Mouse (Mus musculus) MEL (cell line): ENCODE measurements around the gene Gm20388. TPM values are rescaled to one million over a fixed set of nuclear protein-coding genes. Genes with fewer than 3 reads are reported as not detected.

ENCODE experiments used
- DNase-seq: peaks from one replicate; pipeline ENCODE4 v3.0.0; 2011; ENCODE audit warnings: low read depth, low spot score
- H3K27ac ChIP-seq: 2 replicates; pipeline ENCODE4 v1.5.1; 2012; ENCODE audit warnings: low read depth, mild to moderate bottlenecking, control low read depth, low read length, moderate library complexity; ENCODE audit not compliant: control insufficient read depth
- H3K27me3 ChIP-seq, 2 experiments: fragments of 150-350 bp in 1 of 2; sonication (generic) in 1 of 2; 2 replicates each; pipeline ENCODE4 v1.6.1; 2012; ENCODE audit warnings: low read length in 2 of 2, mild to moderate bottlenecking in 2 of 2, improper control_type of control experiment in 1 of 2, moderate library complexity in 1 of 2; ENCODE audit not compliant: insufficient read depth in 2 of 2, control insufficient read depth in 1 of 2
- H3K36me3 ChIP-seq, 2 experiments: 2 replicates each; pipeline ENCODE4 v1.6.1; 2012 to 2014; ENCODE audit warnings: low read length in 2 of 2, improper control_type of control experiment in 1 of 2, inconsistent platforms in 1 of 2, mild to moderate bottlenecking in 1 of 2; ENCODE audit not compliant: insufficient read depth in 2 of 2, control insufficient read depth in 1 of 2
- H3K4me1 ChIP-seq, 2 experiments: fragments of 150-350 bp in 1 of 2; sonication (generic) in 1 of 2; 2 replicates each; pipeline ENCODE4 v1.6.1; 2012; ENCODE audit warnings: low read length in 2 of 2, improper control_type of control experiment in 1 of 2, mild to moderate bottlenecking in 1 of 2; ENCODE audit not compliant: insufficient read depth in 2 of 2, control insufficient read depth in 1 of 2
- H3K4me3 ChIP-seq, 2 experiments: fragments of 150-350 bp in 1 of 2; sonication (generic) in 1 of 2; 2 replicates each; pipeline ENCODE4 v1.5.1; 2012; ENCODE audit warnings: low read depth in 2 of 2, low read length in 2 of 2, mild to moderate bottlenecking in 2 of 2, moderate library complexity in 2 of 2, control low read depth in 1 of 2, improper control_type of control experiment in 1 of 2; ENCODE audit not compliant: control insufficient read depth in 1 of 2, insufficient read depth in 1 of 2
- H3K79me2 ChIP-seq: 2 replicates; pipeline ENCODE4 v1.6.1; 2012; ENCODE audit warnings: mild to moderate bottlenecking, low read length, moderate library complexity; ENCODE audit not compliant: control insufficient read depth, poor library complexity, insufficient read depth
- H3K9ac ChIP-seq: 2 replicates; pipeline ENCODE4 v1.6.1; 2012; ENCODE audit warnings: low read depth, mild to moderate bottlenecking, control low read depth, low read length, moderate library complexity; ENCODE audit not compliant: control insufficient read depth, poor library complexity, severe bottlenecking
- H3K9me3 ChIP-seq: fragments of 150-350 bp; sonication (generic); replicated peaks from 2 replicates; pipeline ENCODE4 v1.6.1; 2012; ENCODE audit warnings: mild to moderate bottlenecking, low read length, improper control_type of control experiment, moderate library complexity; ENCODE audit not compliant: insufficient read depth
- BHLHE40 ChIP-seq: IDR thresholded peaks from 2 replicates; pipeline ENCODE4 v1.6.1; 2012; ENCODE audit warnings: low read depth, mild to moderate bottlenecking, inconsistent platforms, low read length, improper control_type of control experiment, borderline replicate concordance
- CHD1 ChIP-seq: IDR thresholded peaks from 2 replicates; pipeline ENCODE4 v1.6.1; 2012; ENCODE audit warnings: low read depth, mild to moderate bottlenecking, inconsistent platforms, low read length, improper control_type of control experiment
- CTCF ChIP-seq, 3 experiments: IDR thresholded peaks in 2 of 3; conservative IDR thresholded peaks in 1 of 3; 2 replicates each; pipeline ENCODE4 v1.5.1; 2011 to 2012; ENCODE audit warnings: low read length in 3 of 3, low read depth in 2 of 3, mild to moderate bottlenecking in 2 of 3, improper control_type of control experiment in 1 of 3, inconsistent platforms in 1 of 3, mixed read lengths in 1 of 3, moderate library complexity in 1 of 3; ENCODE audit not compliant: control insufficient read depth in 1 of 3, insufficient read depth in 1 of 3, poor library complexity in 1 of 3, severe bottlenecking in 1 of 3
- E2F4 ChIP-seq: IDR thresholded peaks from 2 replicates; pipeline ENCODE4 v1.6.1; 2011; ENCODE audit warnings: low read depth, low read length, improper control_type of control experiment, borderline replicate concordance
- ELF1 ChIP-seq: IDR thresholded peaks from 2 replicates; pipeline ENCODE4 v1.6.1; 2014; ENCODE audit warnings: low read depth, mild to moderate bottlenecking, inconsistent platforms, low read length, improper control_type of control experiment, moderate library complexity
- EP300 ChIP-seq, 2 experiments: IDR thresholded peaks; 2 replicates each; pipeline ENCODE4 v1.6.1; 2011; ENCODE audit warnings: improper control_type of control experiment in 2 of 2, low read length in 2 of 2, low read depth in 1 of 2, mild to moderate bottlenecking in 1 of 2
- GATA1 ChIP-seq: IDR thresholded peaks from 2 replicates; pipeline ENCODE4 v1.6.1; 2011; ENCODE audit warnings: low read depth, low read length, improper control_type of control experiment
- JUND ChIP-seq: IDR thresholded peaks from 2 replicates; pipeline ENCODE4 v1.6.1; 2011; ENCODE audit warnings: low read depth, mild to moderate bottlenecking, improper control_type of control experiment, low read length
- KAT2A ChIP-seq: conservative IDR thresholded peaks from 2 replicates; pipeline ENCODE4 v1.6.1; 2012; ENCODE audit warnings: low read depth, low read length, improper control_type of control experiment, inconsistent platforms
- MAFK ChIP-seq: IDR thresholded peaks from 2 replicates; pipeline ENCODE4 v1.6.1; 2011; ENCODE audit warnings: low read depth, mild to moderate bottlenecking, low read length, improper control_type of control experiment, borderline replicate concordance
- MAX ChIP-seq: IDR thresholded peaks from 2 replicates; pipeline ENCODE4 v1.6.1; 2011; ENCODE audit warnings: low read length, improper control_type of control experiment
- MEF2A ChIP-seq: IDR thresholded peaks from 2 replicates; pipeline ENCODE4 v1.6.1; 2014; ENCODE audit warnings: low read depth, mild to moderate bottlenecking, inconsistent platforms, low read length, improper control_type of control experiment; ENCODE audit not compliant: poor library complexity, insufficient replicate concordance, severe bottlenecking; ENCODE audit errors: extremely low read depth
- NRF1 ChIP-seq: IDR thresholded peaks from 2 replicates; pipeline ENCODE4 v1.6.1; 2014; ENCODE audit warnings: low read depth, mild to moderate bottlenecking, inconsistent platforms, low read length, improper control_type of control experiment, moderate library complexity; ENCODE audit not compliant: poor library complexity, insufficient read depth, severe bottlenecking
- POLR2A ChIP-seq, 2 experiments: IDR thresholded peaks; 2 replicates each; pipeline ENCODE4 v1.6.1; 2011 to 2012; ENCODE audit warnings: low read length in 2 of 2, mild to moderate bottlenecking in 2 of 2, control low read depth in 1 of 2, improper control_type of control experiment in 1 of 2, low read depth in 1 of 2, moderate library complexity in 1 of 2; ENCODE audit not compliant: control insufficient read depth in 1 of 2, insufficient read depth in 1 of 2, poor library complexity in 1 of 2
- RAD21 ChIP-seq: IDR thresholded peaks from 2 replicates; pipeline ENCODE4 v1.6.1; 2011; ENCODE audit warnings: mild to moderate bottlenecking, low read depth, low read length, improper control_type of control experiment
- SIN3A ChIP-seq: IDR thresholded peaks from 2 replicates; pipeline ENCODE4 v1.6.1; 2012; ENCODE audit warnings: low read length, improper control_type of control experiment, inconsistent platforms
- TAL1 ChIP-seq: IDR thresholded peaks from 2 replicates; pipeline ENCODE4 v1.6.1; 2012; ENCODE audit warnings: mild to moderate bottlenecking, inconsistent platforms, low read length, moderate library complexity, mixed read lengths
- TBP ChIP-seq: IDR thresholded peaks from 2 replicates; pipeline ENCODE4 v1.8.0; 2011; ENCODE audit warnings: low read depth, low read length, improper control_type of control experiment
- USF1 ChIP-seq: IDR thresholded peaks from 2 replicates; pipeline ENCODE4 v1.6.1; 2014; ENCODE audit warnings: low read depth, mild to moderate bottlenecking, inconsistent platforms, low read length, improper control_type of control experiment, moderate library complexity
- ZC3H11A ChIP-seq: IDR thresholded peaks from 2 replicates; pipeline ENCODE4 v1.6.1; 2012; ENCODE audit warnings: low read depth, mild to moderate bottlenecking, inconsistent platforms, low read length, improper control_type of control experiment
- ZMIZ1 ChIP-seq: IDR thresholded peaks from 2 replicates; pipeline ENCODE4 v1.6.1; 2012; ENCODE audit warnings: low read depth, mild to moderate bottlenecking, inconsistent platforms, low read length, improper control_type of control experiment, moderate library complexity
- polyA plus RNA-seq, 2 experiments: library from polyadenylated mRNA; stranded (reverse) in 1 of 2; unstranded in 1 of 2; fragments of >175 nt in 1 of 2; fragments of >200 nt in 1 of 2; gene quantifications; 2 replicates each; pipeline versions ENCODE4 v1.2.1 to v1.2.4; 2012; ENCODE audit warnings: low replicate concordance in 2 of 2, low read depth in 1 of 2; ENCODE audit not compliant: insufficient read length in 2 of 2, insufficient read depth in 1 of 2, missing spikeins in 1 of 2
- total RNA-seq: library from RNA; depleted of rRNA; stranded (reverse); fragments of 300-350 nt; gene quantifications from 2 replicates; pipeline ENCODE4 v1.2.3, GENCODE M21; 2012

The Gm20388 gene
- total and polyA plus RNA-seq, 3 experiments, result 11.1 to 17.8 TPM; not detected in 1

DNA sequence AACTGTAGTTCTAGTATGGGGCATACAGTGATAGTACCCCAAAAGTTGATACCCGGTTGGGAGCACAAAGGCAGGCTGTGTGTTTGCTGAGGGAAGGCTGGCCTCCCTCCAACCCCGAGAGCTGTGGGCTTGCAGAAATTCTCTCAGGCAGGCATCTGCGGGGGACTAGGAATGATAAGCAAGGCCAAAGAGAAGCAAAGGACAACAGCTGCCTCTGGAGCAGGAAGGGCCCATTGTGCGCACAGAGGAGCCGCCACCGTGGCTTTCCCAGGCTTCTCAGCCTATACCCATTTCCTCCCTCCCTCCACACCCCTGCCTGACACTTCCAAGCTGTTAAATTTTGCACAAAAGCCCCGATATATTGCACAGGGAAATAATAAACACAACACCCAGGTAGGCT, 3423.2 kb downstream of the Gm20388 start (continued):
- TF ChIP-seq ZMIZ1, result no peak

DNA sequence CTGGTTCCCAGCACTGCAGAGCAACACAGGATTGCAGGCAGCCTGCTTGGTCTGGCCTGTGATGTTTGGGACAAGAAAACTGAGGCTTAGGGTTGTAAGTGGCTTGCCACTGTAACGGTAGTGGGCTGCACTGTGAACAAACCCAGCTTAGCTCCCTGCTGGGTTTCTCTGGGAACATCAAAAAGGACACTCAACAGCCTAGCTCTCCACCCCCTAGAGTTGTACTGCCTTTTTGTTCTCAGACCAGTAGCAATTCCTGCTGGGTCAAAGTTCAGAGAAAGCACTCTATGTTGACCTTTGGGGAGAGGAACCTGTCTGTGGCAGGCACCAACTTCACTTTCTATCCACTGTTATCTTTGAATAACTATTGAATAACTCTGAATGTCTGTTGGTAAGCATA, 3423.8 kb downstream of the Gm20388 start:
- Histone ChIP-seq H3K27ac (no peak overlapping the region), H3K79me2 (no peaks in the 10 kb centered on the region), H3K4me1 (peaks cover 0 to 15% of the 10 kb centered on the region in 2 experiments; a peak in 3 of 4 replicates), H3K9ac (no peak overlapping the region), H3K9me3 (no peaks in the 10 kb centered on the region), H3K27me3 (no peaks in the 10 kb centered on the region), H3K36me3 (peaks cover 0 to 5% of the 10 kb centered on the region in 2 experiments; a peak in 1 of 4 replicates), H3K4me3 (no peak overlapping the region)
- no peak for TF ChIP-seq EP300 (IDR thresholded peaks at IDR 0.05; ENCODE audit: low read depth in 1 of 2, low read length in 2 of 2)
- TF ChIP-seq E2F4, result no peak
- no peak for TF ChIP-seq KAT2A
- no peak for TF ChIP-seq POLR2A (IDR thresholded peaks at IDR 0.05; ENCODE audit: control insufficient read depth in 1 of 2, insufficient read depth in 1 of 2, low read depth in 1 of 2, low read length in 2 of 2, poor library complexity in 1 of 2)
- no peak for TF ChIP-seq RAD21
- TF ChIP-seq MAFK, result no peak
- no peak for TF ChIP-seq ELF1
- no peak for TF ChIP-seq TBP
- TF ChIP-seq TAL1, result no peak
- TF ChIP-seq NRF1, result no peak
- no peak for TF ChIP-seq CTCF (IDR thresholded peaks at IDR 0.05 in 2 of 3, conservative IDR thresholded peaks at IDR 0.05 in 1 of 3; ENCODE audit: control insufficient read depth in 1 of 3, insufficient read depth in 1 of 3, low read depth in 2 of 3, low read length in 3 of 3, poor library complexity in 1 of 3, severe bottlenecking in 1 of 3)
- no peak for TF ChIP-seq ZC3H11A
- no peak for TF ChIP-seq MEF2A
- TF ChIP-seq GATA1, result no peak
- TF ChIP-seq SIN3A, result no peak
- TF ChIP-seq USF1, result no peak
- no peak for TF ChIP-seq JUND
- TF ChIP-seq CHD1, result no peak
- DNase-seq, result no peak

DNA sequence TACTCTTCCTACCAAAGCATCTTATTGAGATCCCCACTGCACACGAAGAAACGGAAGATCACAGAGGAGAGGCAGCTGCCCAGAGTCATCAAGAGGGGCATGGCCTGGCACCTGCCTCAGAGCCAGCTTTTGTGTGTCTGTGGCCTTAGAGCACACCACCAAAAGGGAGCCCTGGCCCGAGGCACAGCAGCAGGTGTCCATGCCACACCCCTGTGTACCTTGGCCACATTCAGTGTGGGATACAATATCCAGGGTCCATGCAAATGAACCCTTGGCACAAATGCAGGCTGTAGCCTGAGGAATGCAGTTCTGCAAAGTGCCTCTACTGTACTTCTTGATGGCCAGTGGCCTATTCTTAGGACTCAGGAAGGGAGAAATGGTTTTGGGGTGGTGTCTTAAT, 3426.8 kb downstream of the Gm20388 start:
- DNase-seq, result no peak
- H3K9ac ChIP-seq, result no peak overlapping the region
- H3K27ac ChIP-seq, result no peak overlapping the region
- no peaks in the 10 kb centered on the region for H3K9me3 ChIP-seq
- no peak overlapping the region for H3K4me3 ChIP-seq
- TF ChIP-seq JUND (no peak), ZC3H11A (no peak), MAX (no peak), BHLHE40 (no peak)
- TF ChIP-seq, all 39 proteins: peak for 0
- Histone ChIP-seq H3K4me1 (no peaks in the 10 kb centered on the region; a peak in 1 of 4 replicates), H3K36me3 (no peaks in the 10 kb centered on the region; a peak in 1 of 4 replicates), H3K79me2 (no peaks in the 10 kb centered on the region), H3K27me3 (no peaks in the 10 kb centered on the region)
